Mouse (Mus musculus): ENCODE measurements at regions not wholly inside any gene's neighbourhood (a gene's known extent, or its start where the extent isn't known, plus 50 kb on each side); places are given as distances from the start of the nearest gene placed in this dataset.
"Not testable (repeated sequence)": the region's sequence is repeated elsewhere in the genome, so short reads cannot be mapped to it uniquely, and the experiment has no call there.

DNA sequence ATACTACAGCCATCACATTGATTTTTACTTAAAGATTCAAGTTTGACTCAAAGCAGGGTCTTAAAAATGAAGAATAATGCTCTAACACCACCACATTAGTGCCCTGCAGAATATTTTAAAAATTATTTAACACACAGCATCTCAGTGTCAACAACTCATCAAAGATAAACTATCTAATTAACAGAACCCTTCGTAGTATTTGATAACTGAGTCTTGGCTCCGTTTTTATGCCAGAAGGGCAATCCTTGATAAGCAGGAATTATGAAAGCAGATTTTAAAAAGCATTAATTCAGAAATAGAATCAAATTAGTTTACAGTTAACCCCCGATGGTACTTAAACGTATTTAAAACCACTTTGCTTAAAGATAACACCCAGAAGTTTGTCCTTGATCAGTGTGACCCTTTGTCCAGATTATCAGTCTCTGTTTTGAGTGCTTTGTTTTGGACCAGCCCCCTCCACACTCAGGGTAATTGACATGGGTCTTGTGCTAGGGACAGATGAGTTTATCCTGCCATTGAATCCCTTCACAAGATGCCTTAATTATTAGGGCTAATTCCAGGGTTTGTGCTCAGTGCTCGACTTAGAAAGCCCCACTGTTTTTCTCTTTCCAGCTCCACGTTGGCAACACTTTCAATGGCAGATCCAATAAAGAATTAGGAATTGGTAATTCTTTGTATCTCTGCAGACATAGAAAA is 69.4 kb upstream of the Dph6 start:
- DNase-seq (ENCODE audit: low spot score in 2 of 2) = no peak

DNA sequence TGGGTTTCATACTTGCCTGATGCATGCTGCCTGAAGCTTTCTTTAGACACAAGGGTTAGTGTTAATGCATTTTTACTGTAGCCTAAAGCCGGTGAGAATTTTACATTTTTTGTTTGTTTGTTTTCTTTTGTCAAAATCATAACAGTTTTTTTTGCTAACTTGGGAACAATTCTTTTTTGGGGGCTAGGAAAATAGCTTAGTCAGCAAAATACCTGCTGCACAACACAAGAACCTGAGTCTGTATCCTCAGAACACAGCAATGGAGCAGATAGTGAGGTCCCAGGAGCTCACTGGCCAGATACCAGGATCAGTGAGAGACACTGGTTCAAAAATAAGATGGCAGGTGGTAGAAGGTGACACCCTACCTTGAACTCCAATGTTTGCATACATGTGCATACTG is 72.4 kb upstream of the Dph6 start:
- DNase-seq (ENCODE audit: low spot score in 2 of 2) = no peak

DNA sequence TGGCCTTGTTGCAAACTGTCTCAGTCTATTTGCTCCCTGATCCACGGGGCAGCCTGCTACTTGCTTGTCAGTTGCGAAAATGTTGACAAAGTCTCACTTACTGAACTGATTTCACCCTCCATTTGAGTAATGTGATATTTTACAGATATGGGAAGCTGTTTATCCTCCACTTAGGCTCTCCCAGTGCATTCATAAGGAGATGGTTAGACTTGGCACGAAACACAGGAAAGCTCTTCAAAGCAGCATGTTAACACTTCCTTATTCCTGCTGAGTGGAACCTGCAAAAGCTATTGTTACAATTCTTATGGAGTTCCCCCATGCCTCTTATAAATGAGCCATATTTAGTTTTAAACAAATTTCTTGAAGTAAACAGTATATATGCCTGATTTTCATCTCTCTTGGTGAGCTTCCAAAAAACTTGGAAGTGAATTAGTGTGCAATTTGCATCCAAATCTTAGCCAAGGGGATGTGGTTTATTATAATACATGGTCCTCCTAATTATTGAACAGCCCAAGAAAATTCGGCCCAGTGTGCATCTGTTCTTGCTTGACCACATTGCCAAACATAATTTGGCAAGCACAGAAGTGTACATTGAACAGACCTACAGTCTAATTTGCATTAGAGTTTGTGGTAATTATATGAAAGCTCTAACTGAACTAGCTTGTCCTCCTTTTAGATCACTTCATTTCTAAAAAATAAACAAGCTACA is 80.3 kb upstream of the Dph6 start:
- no peak for DNase-seq (ENCODE audit: low spot score in 2 of 2)

DNA sequence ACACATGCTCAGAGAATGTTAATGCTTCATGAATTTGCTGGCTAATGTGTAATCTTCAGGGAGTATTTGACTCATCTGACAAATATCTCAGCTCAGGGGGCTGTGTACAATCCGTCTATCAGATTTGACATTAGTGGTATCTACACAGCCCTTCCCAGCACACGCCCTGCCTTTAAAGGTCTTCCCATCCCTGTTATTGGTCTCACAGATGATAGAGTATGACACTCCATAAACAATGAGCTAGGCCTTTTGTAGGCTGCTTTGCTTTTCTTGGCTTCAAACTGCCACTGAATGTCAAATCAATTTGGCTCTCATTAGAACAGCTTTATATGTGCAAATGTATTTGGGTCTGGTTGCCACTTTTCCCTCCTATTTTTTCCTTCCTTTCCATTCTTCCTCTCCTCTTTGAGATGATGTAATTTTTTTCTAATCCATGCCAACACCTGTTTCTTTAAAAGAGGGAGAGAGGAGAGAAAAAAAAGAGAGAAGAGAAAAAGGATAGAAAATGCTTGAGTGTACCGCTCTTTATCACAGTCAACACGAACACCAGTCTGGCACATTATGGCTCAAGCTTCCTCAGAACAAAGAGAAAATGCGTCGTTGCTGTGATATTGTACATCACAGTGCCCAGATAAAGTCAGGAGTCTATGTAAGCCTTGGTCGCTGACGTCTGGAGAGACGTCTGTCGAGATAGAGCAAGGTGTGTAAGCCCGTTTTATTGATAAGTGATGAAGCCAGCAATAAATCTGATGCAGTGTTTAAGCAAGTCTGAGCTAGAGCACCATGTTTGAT is 84.9 kb upstream of the Dph6 start:
- DNase-seq (ENCODE audit: low spot score in 2 of 2) = no peak

DNA sequence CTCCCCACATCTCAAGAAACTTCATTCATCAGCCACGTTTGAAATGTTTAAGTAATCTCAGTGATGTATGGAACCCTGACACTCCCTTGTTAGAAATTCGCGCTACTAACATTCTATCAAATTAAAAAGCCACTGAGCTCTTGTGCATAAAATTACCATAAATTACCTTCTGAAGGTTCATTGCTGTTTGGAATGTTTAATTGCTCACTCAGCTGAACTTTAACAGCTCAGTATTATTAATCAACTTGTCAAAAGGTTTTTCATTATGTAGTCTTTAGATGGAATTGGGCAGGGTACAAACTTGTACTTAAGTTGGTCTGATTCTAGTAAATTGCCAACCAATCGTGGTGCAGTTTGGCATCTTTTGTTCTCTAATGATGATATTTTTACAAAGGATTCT is 108.5 kb upstream of the Dph6 start:
- no peak for DNase-seq (ENCODE audit: low spot score in 2 of 2)

DNA sequence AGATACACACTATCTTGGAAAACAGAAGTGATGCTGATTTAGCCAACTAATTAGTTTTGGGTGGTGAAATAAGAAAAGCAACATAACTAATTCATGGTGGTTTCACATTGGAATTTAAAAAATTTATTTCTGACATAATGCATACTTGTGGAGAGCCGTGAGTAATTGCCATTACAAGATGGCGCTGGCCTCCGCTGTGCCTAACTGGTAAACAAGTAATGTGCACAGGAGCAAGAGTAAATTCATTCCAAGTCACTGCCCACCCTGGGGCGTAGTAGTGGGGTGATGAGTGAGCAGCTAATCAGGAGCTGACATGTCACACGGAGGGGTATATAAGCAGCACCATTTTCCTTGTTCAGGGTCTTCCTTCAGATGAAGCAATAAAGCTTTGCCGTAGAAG is 119.0 kb upstream of the Dph6 start:
- not testable (repeated sequence) for DNase-seq (ENCODE audit: low spot score in 2 of 2)

DNA sequence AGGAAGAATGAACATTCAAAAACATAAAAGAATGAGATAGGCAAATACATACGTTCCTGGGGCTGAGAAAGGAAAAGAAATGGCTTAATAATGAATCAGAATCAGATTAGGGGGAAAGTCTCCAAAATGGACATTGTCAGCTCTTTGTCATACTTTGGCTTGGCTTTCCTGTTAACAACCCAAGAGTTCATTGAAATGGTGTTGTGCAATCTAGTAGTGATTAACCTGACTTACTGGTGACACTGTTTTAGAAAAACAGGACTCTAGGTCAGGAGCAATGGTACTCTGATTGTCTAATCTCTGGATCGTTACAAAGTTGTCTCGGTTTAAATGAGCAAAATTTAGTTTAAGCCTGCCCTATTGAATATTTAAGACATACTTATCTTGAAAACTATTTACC is 119.5 kb upstream of the Dph6 start:
- DNase-seq (ENCODE audit: low spot score in 2 of 2) = no peak

DNA sequence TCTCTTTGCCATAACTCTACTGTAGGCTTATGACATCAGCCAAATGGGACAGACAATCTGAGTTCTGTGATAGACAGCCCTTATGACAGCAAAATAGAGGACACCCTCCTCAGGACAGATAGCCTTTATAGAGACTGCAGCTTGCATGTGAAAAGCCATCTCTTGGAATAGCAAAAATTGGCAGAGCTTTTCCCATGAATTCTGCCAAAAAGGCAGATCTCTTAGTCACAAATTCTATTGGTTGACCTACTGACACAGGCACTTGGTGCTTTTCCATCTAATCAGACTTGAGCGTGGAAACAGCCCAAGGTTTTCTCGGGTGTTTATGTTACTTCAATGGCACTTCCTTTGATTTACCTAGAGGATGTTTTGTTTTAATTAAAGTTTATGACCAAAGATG is 120.8 kb upstream of the Dph6 start:
- DNase-seq (ENCODE audit: low spot score in 2 of 2) = no peak

DNA sequence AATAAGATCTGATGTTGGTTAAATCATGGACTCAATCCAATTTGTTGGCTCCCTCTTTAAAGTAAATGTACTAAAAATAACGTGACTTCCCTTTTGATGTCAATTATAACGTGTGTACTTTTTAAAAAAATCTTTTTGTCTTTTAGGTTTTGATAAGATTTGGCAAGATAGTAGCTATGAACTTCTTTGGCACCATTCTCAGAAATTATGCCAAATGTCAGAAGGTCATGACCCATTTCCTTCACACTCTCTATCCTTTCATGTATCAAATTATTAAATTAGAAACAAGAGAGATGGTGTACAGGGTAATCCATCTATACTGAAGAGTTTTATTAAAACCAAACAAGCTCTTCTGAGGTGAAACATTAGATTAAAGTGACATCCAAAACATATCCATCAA is 121.4 kb upstream of the Dph6 start:
- no peak for DNase-seq (ENCODE audit: low spot score in 2 of 2)

DNA sequence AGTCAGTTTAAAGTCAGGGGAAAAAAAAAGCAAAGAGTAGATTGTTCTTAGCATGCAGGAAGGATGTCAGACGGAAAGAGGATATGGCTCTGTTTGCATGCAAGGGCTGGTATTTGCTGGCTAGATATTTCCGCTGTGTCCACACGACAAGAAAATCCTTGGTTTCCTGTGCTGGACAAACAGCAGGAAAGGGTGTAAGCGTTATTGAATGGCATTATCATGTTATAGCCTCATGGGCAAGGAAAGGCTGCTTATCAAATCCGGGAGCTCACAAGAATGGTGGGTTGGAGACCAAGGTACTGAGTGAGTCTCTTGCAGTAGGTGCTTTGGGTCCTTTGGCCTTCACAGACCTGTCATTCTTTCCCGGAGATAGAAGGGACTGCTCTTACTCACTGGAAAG is 127.7 kb upstream of the Dph6 start:
- DNase-seq (ENCODE audit: low spot score in 2 of 2) = no peak

DNA sequence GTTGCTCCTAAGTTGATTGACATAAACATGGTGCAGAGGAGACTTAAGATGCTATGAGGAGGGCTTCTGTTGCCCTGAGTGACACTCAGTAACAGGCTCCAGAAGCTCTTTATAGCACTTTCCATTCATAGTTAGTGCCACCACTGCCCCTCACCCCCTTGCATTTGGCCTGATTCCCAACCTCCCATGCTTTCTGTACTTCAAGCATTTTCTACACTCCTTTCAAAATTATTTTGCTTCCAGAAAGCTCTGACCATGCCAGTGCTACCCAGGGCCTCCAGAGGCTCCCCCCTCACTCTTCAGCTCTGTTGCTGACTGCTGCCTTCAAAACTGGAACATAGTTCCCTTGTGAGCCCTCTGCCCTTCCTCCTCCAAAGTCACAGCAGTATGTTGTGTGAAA is 129.4 kb upstream of the Dph6 start:
- no peak for DNase-seq (ENCODE audit: low spot score in 2 of 2)

DNA sequence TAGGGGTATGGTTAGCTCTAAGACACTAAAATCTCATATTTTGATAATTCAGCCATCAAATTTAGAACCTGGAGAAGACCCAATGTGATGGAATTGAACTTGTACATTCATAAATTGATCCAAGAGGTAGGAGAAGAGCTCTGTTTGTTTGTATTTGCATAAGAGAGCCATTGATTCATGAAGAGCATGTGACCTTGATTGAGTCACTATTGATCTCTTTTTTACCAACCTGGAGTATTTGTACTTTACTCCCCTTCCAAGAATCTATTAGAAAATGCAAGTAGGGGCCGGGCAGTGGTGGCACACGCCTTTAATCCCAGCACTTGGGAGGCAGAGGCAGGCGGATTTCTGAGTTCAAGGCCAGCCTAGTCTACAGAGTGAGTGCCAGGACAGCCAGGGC is 133.5 kb upstream of the Dph6 start:
- no peak for DNase-seq (ENCODE audit: low spot score in 2 of 2)

DNA sequence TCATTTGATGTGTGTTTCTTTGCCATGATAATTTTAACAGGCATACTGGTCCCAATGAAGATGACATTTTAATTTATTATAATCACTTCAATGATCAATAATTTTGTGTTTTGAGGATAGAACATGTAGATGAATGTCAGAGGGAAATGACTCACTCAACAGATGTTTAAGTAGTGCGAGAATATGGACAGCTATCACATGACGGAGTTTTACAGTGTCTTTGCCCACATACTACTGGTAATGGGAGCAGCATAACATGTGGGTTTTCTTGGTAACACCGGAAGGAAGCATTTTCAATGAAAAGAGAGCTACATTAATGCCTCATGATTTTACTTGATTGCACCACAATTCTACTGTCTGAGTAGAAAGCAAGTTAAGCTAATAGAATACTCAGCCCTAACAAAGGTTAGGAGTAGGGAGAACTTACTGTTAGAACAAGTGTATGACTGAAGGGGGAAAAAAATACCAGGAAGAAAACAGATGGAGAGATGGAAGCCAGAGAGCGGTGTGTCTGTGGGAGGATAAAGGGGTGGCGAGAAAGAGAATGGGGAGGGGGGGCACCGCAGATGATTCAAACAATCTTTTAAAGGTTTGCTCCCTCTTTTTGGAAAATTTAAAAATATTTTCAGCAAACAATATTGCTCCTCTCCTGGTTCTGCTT is 142.0 kb upstream of the Dph6 start:
- no peak for DNase-seq (ENCODE audit: low spot score in 2 of 2)

DNA sequence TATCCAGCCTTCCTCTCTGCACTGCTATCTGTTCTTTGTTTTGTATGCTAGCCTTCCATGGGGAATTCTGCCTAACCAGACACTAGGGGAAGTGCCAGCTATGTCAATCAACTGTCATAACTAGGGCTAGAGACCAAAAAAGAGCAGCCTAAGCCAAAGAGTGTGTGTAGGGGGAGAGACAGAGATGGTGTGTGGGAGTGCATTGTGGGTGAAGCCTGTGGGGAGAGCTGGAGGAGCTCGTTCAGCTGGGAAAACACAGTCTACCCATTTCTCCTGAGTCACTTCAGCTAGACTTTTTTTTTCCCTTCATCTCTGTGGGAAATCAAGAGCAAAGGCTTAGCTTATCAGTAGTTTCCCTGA is 142.5 kb upstream of the Dph6 start:
- DNase-seq (ENCODE audit: low spot score in 2 of 2) = no peak

DNA sequence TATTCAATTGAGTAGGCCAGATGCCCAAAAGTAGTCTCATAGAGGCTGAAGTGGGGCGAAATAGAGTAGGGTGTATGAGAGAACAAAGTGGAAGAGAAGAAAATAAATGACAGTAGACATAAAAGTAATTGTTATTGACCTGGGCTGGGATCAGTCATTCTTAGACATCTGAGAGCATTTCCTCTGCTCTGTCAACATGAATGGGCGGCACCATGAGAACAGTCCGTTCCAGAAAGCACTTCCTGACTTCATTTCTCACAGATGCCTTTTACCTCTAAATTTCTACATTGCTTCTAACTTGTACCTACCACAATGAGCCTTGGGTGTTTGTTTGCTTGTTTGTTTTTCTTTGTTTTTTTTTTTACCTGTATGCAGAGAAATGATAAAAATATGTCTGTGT is 148.5 kb upstream of the Dph6 start:
- DNase-seq (ENCODE audit: low spot score in 2 of 2) = no peak

DNA sequence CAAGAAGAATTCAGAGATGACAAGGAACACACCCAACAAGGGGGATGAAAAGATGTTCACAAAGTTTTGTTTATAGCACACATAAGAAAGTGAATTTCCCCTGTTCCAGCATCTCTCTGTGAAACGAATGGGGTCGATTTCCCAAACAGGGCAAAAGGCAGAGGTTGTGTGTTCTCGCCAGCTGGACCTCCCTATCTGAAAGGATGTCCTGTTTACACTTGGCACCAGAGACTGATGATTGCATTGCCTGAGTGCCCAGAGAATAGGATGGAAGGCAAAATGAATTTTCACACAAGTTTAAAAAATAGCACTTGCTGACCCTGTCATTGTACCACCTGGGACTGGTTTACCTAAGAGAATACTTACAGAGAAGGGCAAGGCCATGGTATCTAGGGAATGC is 149.2 kb upstream of the Dph6 start:
- DNase-seq (ENCODE audit: low spot score in 2 of 2) = no peak

DNA sequence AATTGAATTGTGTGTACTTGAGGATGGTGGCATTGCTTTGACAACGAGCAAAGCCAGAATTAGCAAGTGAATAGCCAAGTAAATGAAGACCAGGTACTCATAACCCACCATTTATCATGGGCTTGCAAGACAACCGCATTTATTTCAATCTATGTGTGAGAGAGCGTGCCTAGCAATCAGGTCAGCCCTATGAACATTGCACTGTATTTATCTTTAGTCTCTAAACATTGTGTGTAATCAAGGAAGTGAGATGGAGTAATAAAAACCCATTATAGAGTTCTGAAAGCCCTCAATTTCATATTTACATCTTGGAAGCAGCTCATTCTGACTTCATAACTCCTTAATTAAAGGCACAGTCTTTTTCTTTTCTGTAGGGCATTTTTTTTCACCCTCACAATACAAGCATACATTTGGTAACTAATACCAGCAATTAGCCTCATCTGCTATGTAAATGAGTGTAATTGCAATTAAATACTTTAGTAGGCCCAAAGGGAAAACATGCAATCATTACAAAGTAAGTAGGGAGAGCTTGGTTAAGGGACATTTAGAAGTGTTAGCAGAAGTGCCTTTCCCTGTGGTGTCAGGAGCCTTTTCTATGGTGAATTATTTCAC is 150.8 kb upstream of the Dph6 start:
- no peak for DNase-seq (ENCODE audit: low spot score in 2 of 2)

DNA sequence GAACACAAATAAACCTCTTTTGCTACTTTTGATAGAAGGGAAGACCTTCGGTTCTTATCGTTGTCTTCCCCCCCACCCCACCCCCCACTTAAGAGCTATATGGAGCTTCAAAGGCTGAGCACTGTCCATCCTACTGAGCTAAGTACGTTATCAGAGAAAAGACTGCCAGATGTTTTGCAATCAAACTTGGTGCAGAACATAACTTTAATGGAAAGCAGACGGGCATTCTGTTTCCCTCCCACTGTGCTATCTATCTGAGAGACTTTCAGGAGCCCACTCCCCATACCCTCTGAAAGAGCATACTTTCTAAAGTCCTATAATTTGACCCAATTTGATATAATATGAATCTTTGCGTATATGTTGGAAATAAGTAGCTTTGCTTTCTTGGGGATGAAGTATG is 153.3 kb upstream of the Dph6 start:
- DNase-seq (ENCODE audit: low spot score in 2 of 2) = no peak

DNA sequence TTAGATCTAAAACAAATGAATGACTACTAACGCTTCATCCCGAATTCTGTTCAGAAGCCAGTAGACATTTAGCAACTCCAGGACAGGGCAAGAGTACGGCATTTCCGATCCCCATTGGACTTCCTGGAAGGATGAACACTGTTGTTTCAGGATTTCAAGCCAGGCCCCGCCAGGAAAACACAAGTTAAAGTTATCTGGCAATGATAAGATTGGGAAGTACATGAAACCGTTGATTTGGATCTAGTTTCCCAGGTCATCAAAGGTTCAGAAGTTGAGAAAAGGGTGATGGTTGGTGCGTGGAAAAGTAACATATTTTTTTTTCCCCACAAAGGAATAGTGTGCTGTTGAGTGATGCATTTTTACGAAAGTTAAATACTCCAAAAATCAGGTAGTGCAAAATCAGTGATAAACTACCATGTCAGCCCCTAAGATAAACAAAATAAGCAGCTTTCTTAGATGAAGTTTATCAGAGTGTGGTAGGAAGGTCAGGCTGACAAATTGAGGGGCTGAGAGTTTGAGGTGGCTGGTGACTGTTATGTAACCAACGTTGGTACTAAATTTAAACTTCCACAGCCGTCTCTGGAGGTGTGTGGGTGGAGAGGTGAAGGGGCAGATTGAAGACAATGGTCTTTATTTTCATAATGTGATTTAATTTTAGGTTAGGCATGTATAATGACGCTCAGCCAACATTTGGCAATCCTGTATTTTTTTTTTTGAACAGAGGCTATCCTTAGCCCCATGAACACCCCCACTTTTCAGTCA is 157.6 kb upstream of the Dph6 start:
- DNase-seq (ENCODE audit: low spot score in 2 of 2) = no peak

DNA sequence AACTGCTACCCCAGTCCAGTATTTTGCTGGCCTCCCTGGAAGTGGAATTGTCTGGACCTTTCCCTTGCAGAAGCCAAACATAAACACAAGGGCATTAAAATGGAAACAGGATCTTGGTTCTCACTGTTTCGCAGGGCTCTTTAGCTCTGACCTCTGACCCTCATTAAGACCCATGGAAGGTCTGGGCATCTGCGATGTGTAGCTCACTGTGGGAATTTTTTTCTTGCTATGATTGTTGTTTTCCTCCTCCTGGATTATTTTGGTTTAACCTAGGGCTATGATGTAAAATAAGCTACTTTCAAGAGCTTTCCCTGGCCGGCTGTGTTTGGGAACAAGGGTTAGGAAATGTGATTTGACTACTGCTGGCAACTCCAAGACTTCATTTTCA is 158.1 kb upstream of the Dph6 start:
- no peak for DNase-seq (ENCODE audit: low spot score in 2 of 2)

DNA sequence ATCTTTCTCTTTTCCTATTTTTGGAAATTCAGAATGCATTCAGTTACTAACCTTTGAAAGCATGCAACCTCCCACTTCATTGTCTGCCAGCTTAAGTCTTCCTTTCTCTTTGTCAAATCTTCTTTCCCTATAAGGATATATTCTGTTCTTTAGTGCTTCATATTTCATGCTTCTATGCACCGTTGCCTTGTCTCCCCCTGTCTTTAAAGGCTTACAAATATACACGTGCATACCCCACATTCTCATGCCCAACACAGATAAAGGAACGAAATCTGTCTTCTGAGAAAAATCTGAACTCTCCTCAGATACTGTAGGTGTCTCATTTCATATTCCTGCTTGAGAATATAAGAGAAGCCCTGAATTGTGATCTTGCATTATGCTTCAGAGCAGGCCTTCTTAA is 167.9 kb upstream of the Dph6 start:
- no peak for DNase-seq (ENCODE audit: low spot score in 2 of 2)

Measured in urinary bladder, postnatal 4 days (tissue).